8 mouse cellular contexts compared by ENCODE assay signal in the genomic region with DNA sequence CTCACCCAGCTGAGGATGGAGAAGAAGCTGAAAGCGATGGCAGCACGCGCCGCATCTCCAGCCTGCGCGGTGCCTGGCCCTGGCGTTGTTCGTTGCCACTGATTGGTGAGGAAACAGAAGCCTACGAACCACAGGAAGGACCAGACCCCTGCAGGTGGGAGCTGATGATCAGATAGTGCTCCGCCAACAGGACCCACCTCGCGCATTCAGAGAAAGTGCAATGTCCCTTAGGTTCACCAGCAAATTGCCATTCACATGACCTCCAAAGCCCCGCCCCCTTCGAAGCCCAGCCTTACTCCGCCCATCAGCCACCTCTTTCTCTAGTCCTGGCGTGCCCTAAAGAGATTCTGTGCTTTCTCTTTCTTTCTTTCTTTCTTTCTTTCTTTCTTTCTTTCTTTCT. TPM values are rescaled to one million over a fixed set of nuclear protein-coding genes. Genes with fewer than 3 reads are reported as not detected.
DNase-seq lines count a peak whose midpoint lies in the region; ATAC-seq lines count a peak whose summit lies in the region.

No protein-coding gene starts in this region.

- peak overlapping the region; percentile 53 for H3K4me2 ChIP-seq in heart, embryonic 12.5 days
- peak overlapping the region; percentile 18; the same call in 1 of the 2 replicates for H3K4me2 ChIP-seq in intestine, embryonic 14.5 days (ENCODE audit: low read length)
- peak overlapping the region; percentile 49 for H3K4me2 ChIP-seq in liver, embryonic 15.5 days

- no peaks in the 10 kb centered on the region for H3K9me3 ChIP-seq in heart, embryonic 12.5 days (replicated peaks)
- no peaks in the 10 kb centered on the region for H3K9me3 ChIP-seq in embryonic facial prominence, embryonic 10.5 days
- H3K9me3 ChIP-seq in intestine, embryonic 14.5 days (ENCODE audit: control insufficient read depth, low read length) = no peaks in the 10 kb centered on the region
- H3K9me3 ChIP-seq in liver, embryonic 15.5 days (replicated peaks) = no peaks in the 10 kb centered on the region

- peaks cover 58% of the 10 kb centered on the region for H3K27me3 ChIP-seq in heart, embryonic 12.5 days (replicated peaks)
- peaks cover 58% of the 10 kb centered on the region for H3K27me3 ChIP-seq in embryonic facial prominence, embryonic 10.5 days (replicated peaks; ENCODE audit: low read depth, poor library complexity, severe bottlenecking)
- peaks cover 44% of the 10 kb centered on the region for H3K27me3 ChIP-seq in intestine, embryonic 14.5 days (replicated peaks; ENCODE audit: control insufficient read depth, insufficient read depth, low read length)
- H3K27me3 ChIP-seq in liver, embryonic 15.5 days = peaks cover 51% of the 10 kb centered on the region

- WGBS in heart, embryonic 12.5 days = 25% methylated on average over 16 of the region's 16 CpGs
- 32% methylated on average over 16 of the region's 16 CpGs for WGBS in embryonic facial prominence, embryonic 10.5 days
- WGBS in intestine, embryonic 14.5 days = 29% methylated on average over 16 of the region's 16 CpGs
- 38% methylated on average over 16 of the region's 16 CpGs for WGBS in liver, embryonic 15.5 days (ENCODE audit: insufficient replicate concordance)

- intact Hi-C loops in heart, postnatal 36 days (cut with DNase I) = no loop called here
- intact Hi-C loops in left cerebral cortex, postnatal 25 days (cut with DNase I) = no loop called here

- H3K27ac ChIP-seq in heart, embryonic 12.5 days (ENCODE audit: poor library complexity, severe bottlenecking) = no peak overlapping the region
- no peak overlapping the region for H3K27ac ChIP-seq in embryonic facial prominence, embryonic 10.5 days (replicated peaks)
- H3K27ac ChIP-seq in intestine, embryonic 14.5 days (ENCODE audit: low read depth) = no peak overlapping the region
- H3K27ac ChIP-seq in liver, embryonic 15.5 days (replicated peaks) = no peak overlapping the region

- peak; percentile 48; the same call in 1 of the 2 replicates for ATAC-seq in heart, embryonic 12.5 days (ENCODE audit: insufficient number of reproducible peaks, low FRiP score)
- ATAC-seq in intestine, embryonic 14.5 days (replicated peaks; ENCODE audit: low FRiP score, low TSS enrichment, low read depth) = no peak; the same call in 1 of the 2 replicates
- ATAC-seq in liver, embryonic 15.5 days (ENCODE audit: insufficient read depth) = 0 out of 2 replicates have a peak, but pooled peaks have one; percentile 45

- no peak for DNase-seq in heart, postnatal 36 days
- peak; percentile 64 for DNase-seq in embryonic facial prominence, embryonic 10.5 days (ENCODE audit: low spot score)
- DNase-seq in intestine, embryonic 14.5 days (ENCODE audit: low spot score) = no peak
- DNase-seq in spleen, adult 12 weeks (ENCODE audit: low spot score) = peak; percentile 29
- DNase-seq in left cerebral cortex, adult 11 months (ENCODE audit: low spot score) = no peak
- no peak for DNase-seq in left cerebral cortex, postnatal 25 days (ENCODE audit: low spot score in 2 of 2)

- peaks cover 10% of the 10 kb centered on the region for H3K36me3 ChIP-seq in heart, embryonic 12.5 days
- H3K36me3 ChIP-seq in embryonic facial prominence, embryonic 10.5 days (replicated peaks) = peaks cover 12% of the 10 kb centered on the region
- peaks cover 9% of the 10 kb centered on the region; the same call in 1 of the 2 replicates for H3K36me3 ChIP-seq in intestine, embryonic 14.5 days (ENCODE audit: control insufficient read depth, insufficient read depth, low read length)
- peaks cover 2% of the 10 kb centered on the region for H3K36me3 ChIP-seq in liver, embryonic 15.5 days (replicated peaks)

- 0 out of 2 replicates have a peak overlapping the region, but pooled peaks have one; percentile 2 for H3K4me3 ChIP-seq in heart, embryonic 12.5 days
- peak overlapping the region; percentile 34 for H3K4me3 ChIP-seq in embryonic facial prominence, embryonic 10.5 days
- 0 out of 2 replicates have a peak overlapping the region, but pooled peaks have one; percentile 5 for H3K4me3 ChIP-seq in intestine, embryonic 14.5 days (ENCODE audit: low read depth, low read length)
- peak overlapping the region; percentile 29; the same call in 1 of the 2 replicates for H3K4me3 ChIP-seq in liver, embryonic 15.5 days (replicated peaks)

- H3K9ac ChIP-seq in heart, embryonic 12.5 days = no peak overlapping the region
- H3K9ac ChIP-seq in intestine, embryonic 14.5 days (ENCODE audit: low read length) = no peak overlapping the region
- H3K9ac ChIP-seq in liver, embryonic 15.5 days = no peak overlapping the region

- peaks cover 22% of the 10 kb centered on the region for H3K4me1 ChIP-seq in heart, embryonic 12.5 days (replicated peaks)
- peaks cover 31% of the 10 kb centered on the region for H3K4me1 ChIP-seq in embryonic facial prominence, embryonic 10.5 days
- peaks cover 11% of the 10 kb centered on the region for H3K4me1 ChIP-seq in intestine, embryonic 14.5 days (replicated peaks; ENCODE audit: control insufficient read depth, insufficient read depth, low read length)
- H3K4me1 ChIP-seq in liver, embryonic 15.5 days (replicated peaks) = peaks cover 30% of the 10 kb centered on the region

RNA-seq across cellular contexts. Expression of gene Syngr3, which starts 3.2 kb away (rescaled TPM):
- polyA plus RNA-seq in heart, embryonic 12.5 days (2016; fragmentation: Nextera tagmentation; extraction: Ambion mirVana) = 0.68 and 1.0 TPM in 2 replicates
- under 1 TPM; 0.14 to 0.22 TPM for total RNA-seq in heart, postnatal 36 days (2021)
- polyA plus RNA-seq in embryonic facial prominence, embryonic 10.5 days (2016; fragmentation: Nextera tagmentation; extraction: Ambion mirVana) = 6.0 and 8.1 TPM in 2 replicates
- 7.5 and 7.7 TPM in 2 replicates for polyA plus RNA-seq in intestine, embryonic 14.5 days (2014; fragmentation: Nextera tagmentation; extraction: Ambion mirVana)
- polyA plus RNA-seq in liver, embryonic 15.5 days (2015; fragmentation: Nextera tagmentation; extraction: Ambion mirVana) = 0.07 and 0.16 TPM in 2 replicates
- total RNA-seq in left cerebral cortex, postnatal 25 days (2021) = 100 to 1,000 TPM; 203 to 214 TPM

RNA-seq across cellular contexts. Expression of gene Gfer, which starts 9.4 kb away (rescaled TPM):
- polyA plus RNA-seq in heart, embryonic 12.5 days (2016; fragmentation: Nextera tagmentation; extraction: Ambion mirVana) = 34.0 and 37.8 TPM in 2 replicates
- 10 to 100 TPM; 19.3 to 22.8 TPM for total RNA-seq in heart, postnatal 36 days (2021)
- polyA plus RNA-seq in embryonic facial prominence, embryonic 10.5 days (2016; fragmentation: Nextera tagmentation; extraction: Ambion mirVana) = 48.9 and 52.3 TPM in 2 replicates
- 48.1 and 48.5 TPM in 2 replicates for polyA plus RNA-seq in intestine, embryonic 14.5 days (2014; fragmentation: Nextera tagmentation; extraction: Ambion mirVana)
- 22.8 and 25.2 TPM in 2 replicates for polyA plus RNA-seq in liver, embryonic 15.5 days (2015; fragmentation: Nextera tagmentation; extraction: Ambion mirVana)
- total RNA-seq in left cerebral cortex, postnatal 25 days (2021) = 10 to 100 TPM; 19.9 to 20.2 TPM

RNA-seq across cellular contexts. Expression of gene Noxo1, which starts 9.5 kb away (rescaled TPM):
- polyA plus RNA-seq in heart, embryonic 12.5 days (2016; fragmentation: Nextera tagmentation; extraction: Ambion mirVana) = 1.3 and 1.8 TPM in 2 replicates
- total RNA-seq in heart, postnatal 36 days (2021) = 1 to 10 TPM in 1 of 2 experiments, under 1 TPM in 1; 0.33 to 1.3 TPM
- polyA plus RNA-seq in embryonic facial prominence, embryonic 10.5 days (2016; fragmentation: Nextera tagmentation; extraction: Ambion mirVana) = 0.72 and 1.9 TPM in 2 replicates
- polyA plus RNA-seq in intestine, embryonic 14.5 days (2014; fragmentation: Nextera tagmentation; extraction: Ambion mirVana) = 6.4 and 7.2 TPM in 2 replicates
- 0.14 and 0.16 TPM in 2 replicates for polyA plus RNA-seq in liver, embryonic 15.5 days (2015; fragmentation: Nextera tagmentation; extraction: Ambion mirVana)
- 1 to 10 TPM; 3.1 to 3.7 TPM for total RNA-seq in left cerebral cortex, postnatal 25 days (2021)

RNA-seq across cellular contexts. Expression of gene Zfp598, which starts 17.0 kb away (rescaled TPM):
- 20.1 and 21.2 TPM in 2 replicates for polyA plus RNA-seq in heart, embryonic 12.5 days (2016; fragmentation: Nextera tagmentation; extraction: Ambion mirVana)
- 10 to 100 TPM; 17.3 to 19.0 TPM for total RNA-seq in heart, postnatal 36 days (2021)
- 29.0 and 30.4 TPM in 2 replicates for polyA plus RNA-seq in embryonic facial prominence, embryonic 10.5 days (2016; fragmentation: Nextera tagmentation; extraction: Ambion mirVana)
- polyA plus RNA-seq in intestine, embryonic 14.5 days (2014; fragmentation: Nextera tagmentation; extraction: Ambion mirVana) = 28.0 and 30.6 TPM in 2 replicates
- polyA plus RNA-seq in liver, embryonic 15.5 days (2015; fragmentation: Nextera tagmentation; extraction: Ambion mirVana) = 9.9 and 12.5 TPM in 2 replicates
- 10 to 100 TPM; 38.5 to 39.3 TPM for total RNA-seq in left cerebral cortex, postnatal 25 days (2021)

RNA-seq across cellular contexts. Expression of gene Tbl3, which starts 20.9 kb away (rescaled TPM):
- polyA plus RNA-seq in heart, embryonic 12.5 days (2016; fragmentation: Nextera tagmentation; extraction: Ambion mirVana) = 45.9 and 49.5 TPM in 2 replicates
- total RNA-seq in heart, postnatal 36 days (2021) = 10 to 100 TPM; 16.3 to 17.7 TPM
- polyA plus RNA-seq in embryonic facial prominence, embryonic 10.5 days (2016; fragmentation: Nextera tagmentation; extraction: Ambion mirVana) = 152 and 162 TPM in 2 replicates
- polyA plus RNA-seq in intestine, embryonic 14.5 days (2014; fragmentation: Nextera tagmentation; extraction: Ambion mirVana) = 86.2 and 90.1 TPM in 2 replicates
- 35.0 and 40.6 TPM in 2 replicates for polyA plus RNA-seq in liver, embryonic 15.5 days (2015; fragmentation: Nextera tagmentation; extraction: Ambion mirVana)
- total RNA-seq in left cerebral cortex, postnatal 25 days (2021) = 10 to 100 TPM; 26.1 to 27.4 TPM

Comparison
In these comparisons a context has a peak if more than half of its experiments do, and no peak if none do; other contexts are left out.
1. DNase-seq: peak in embryonic facial prominence, embryonic 10.5 days (single experiment) and spleen, adult 12 weeks (single experiment); none in heart, postnatal 36 days (0 of 2), intestine, embryonic 14.5 days (single experiment), left cerebral cortex, adult 11 months (single experiment) and left cerebral cortex, postnatal 25 days (0 of 2).
2. Peak in every context shown above with its lines, with median percentiles within 50 percentile points of each other: H3K4me2 ChIP-seq and H3K4me3 ChIP-seq.